Comparison of ENCODE assay signal across 8 mouse cellular contexts in the genomic region with DNA sequence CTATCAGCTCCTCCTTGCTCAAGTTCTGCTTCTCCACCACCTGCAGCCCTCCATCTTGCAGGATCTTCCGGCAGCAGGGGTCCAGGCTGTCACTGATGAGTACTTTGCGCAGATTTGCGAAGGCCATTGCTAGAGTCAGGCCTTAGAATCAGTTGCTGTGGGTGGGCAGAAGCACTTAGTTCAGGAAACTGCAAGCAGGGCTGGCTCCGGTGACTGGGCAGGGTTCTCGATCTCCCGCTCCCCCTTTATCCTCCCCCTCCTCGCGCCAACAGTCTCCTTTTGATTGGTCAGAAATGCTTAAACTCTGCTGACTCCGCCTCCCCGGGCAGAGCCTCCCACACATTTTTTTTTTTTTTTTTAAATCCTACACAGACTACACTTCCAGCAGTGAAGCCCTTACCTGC. TPM values are rescaled to one million over a fixed set of nuclear protein-coding genes. Genes with fewer than 3 reads are reported as not detected.
DNase-seq lines count a peak whose midpoint lies in the region; ATAC-seq and TF ChIP-seq lines count a peak whose summit lies in the region.
"Not testable (repeated sequence)": the region's sequence is repeated elsewhere in the genome, so short reads cannot be mapped to it uniquely, and the experiment has no call there.

A gene (minus strand): TSS at position 285 of the 404 bp plus-strand sequence.

- peak within 1 kb of the TSS; percentile 71 for H3K9ac ChIP-seq in embryonic facial prominence, embryonic 14.5 days (ENCODE audit: low read depth, low read length)
- H3K9ac ChIP-seq in limb, embryonic 12.5 days (replicated peaks) = peak within 1 kb of the TSS; percentile 83
- peak within 1 kb of the TSS; percentile 82 for H3K9ac ChIP-seq in midbrain, embryonic 12.5 days (replicated peaks)

- H3K4me3 ChIP-seq in embryonic facial prominence, embryonic 14.5 days (ENCODE audit: low read depth, low read length) = peak within 1 kb of the TSS; percentile 52
- H3K4me3 ChIP-seq in kidney, adult 2 months (ENCODE audit: insufficient read depth, low read depth, low read length) = peak within 1 kb of the TSS; percentile 47
- H3K4me3 ChIP-seq in limb, embryonic 12.5 days (replicated peaks) = peak within 1 kb of the TSS; percentile 82
- peak within 1 kb of the TSS; percentile 72 for H3K4me3 ChIP-seq in midbrain, embryonic 12.5 days
- H3K4me3 ChIP-seq in spleen, adult 2 months (ENCODE audit: extremely low read depth, insufficient read depth, insufficient read length) = peak within 1 kb of the TSS; percentile 67

- peaks cover 30% of the 10 kb centered on the region for H3K4me1 ChIP-seq in embryonic facial prominence, embryonic 14.5 days (ENCODE audit: control insufficient read depth, insufficient read depth, low read length)
- not testable (repeated sequence) for H3K4me1 ChIP-seq in kidney, adult 2 months (ENCODE audit: control insufficient read depth, insufficient read depth, low read length)
- H3K4me1 ChIP-seq in limb, embryonic 12.5 days (replicated peaks) = peaks cover 39% of the 10 kb centered on the region
- peaks cover 37% of the 10 kb centered on the region for H3K4me1 ChIP-seq in midbrain, embryonic 12.5 days
- peaks cover 31% of the 10 kb centered on the region; the same call in 1 of the 2 replicates for H3K4me1 ChIP-seq in spleen, adult 2 months (ENCODE audit: control insufficient read depth, insufficient read depth, insufficient read length)

- not testable (repeated sequence) for H3K36me3 ChIP-seq in embryonic facial prominence, embryonic 14.5 days (ENCODE audit: control insufficient read depth, insufficient read depth, low read length); kidney, adult 2 months (ENCODE audit: control insufficient read depth, insufficient read depth, low read length); limb, embryonic 12.5 days; midbrain, embryonic 12.5 days; spleen, adult 2 months (ENCODE audit: control insufficient read depth, insufficient read depth, low read length)

- not testable (repeated sequence) for H3K9me3 ChIP-seq in embryonic facial prominence, embryonic 14.5 days (ENCODE audit: control insufficient read depth, low read length); limb, embryonic 12.5 days; midbrain, embryonic 12.5 days

- peak within 1 kb of the TSS; percentile 82 for H3K27ac ChIP-seq in embryonic facial prominence, embryonic 14.5 days (replicated peaks; ENCODE audit: low read depth, low read length)
- not testable (repeated sequence) for H3K27ac ChIP-seq in kidney, adult 2 months (ENCODE audit: insufficient read depth, low read depth, low read length)
- H3K27ac ChIP-seq in limb, embryonic 12.5 days = peak within 1 kb of the TSS; percentile 93
- peak within 1 kb of the TSS; percentile 65 for H3K27ac ChIP-seq in midbrain, embryonic 12.5 days (replicated peaks)
- H3K27ac ChIP-seq in spleen, adult 2 months (ENCODE audit: insufficient read depth, low read length) = peak within 1 kb of the TSS; percentile 18; the same call in 1 of the 2 replicates

- DNase-seq in 416B (ENCODE audit: low read depth) = peak; percentile 97
- peak in 1 of 2 experiments; percentile 38 for DNase-seq in adrenal gland, postnatal 4 days (ENCODE audit: low spot score in 2 of 2)
- DNase-seq in embryonic facial prominence, embryonic 14.5 days (ENCODE audit: low spot score) = peak; percentile 96
- peak; percentile 41 to 48 for DNase-seq in heart, adult 9 months (ENCODE audit: low spot score in 2 of 2)
- DNase-seq in kidney, adult 2 months = peak; percentile 75
- DNase-seq in spleen, adult 2 months (ENCODE audit: low read depth in 1 of 2, low spot score in 2 of 2) = peak; percentile 65 to 82

- not testable (repeated sequence) for TF ChIP-seq POLR2A in kidney, adult 2 months (IDR thresholded peaks at IDR 0.05; ENCODE audit: low read depth, low read length); spleen, adult 2 months (IDR thresholded peaks at IDR 0.05; ENCODE audit: low read depth, low read length)

- ATAC-seq in embryonic facial prominence, embryonic 14.5 days (ENCODE audit: low read depth) = peak; percentile 91
- peak; percentile 84 for ATAC-seq in limb, embryonic 12.5 days (ENCODE audit: insufficient number of reproducible peaks, insufficient read depth, low FRiP score, low TSS enrichment, low read depth)
- ATAC-seq in midbrain, embryonic 12.5 days (ENCODE audit: low FRiP score, low read depth) = peak; percentile 81

- WGBS in embryonic facial prominence, embryonic 14.5 days = 0% methylated on average over 7 of the region's 10 CpGs
- WGBS in kidney, adult 2 months = 2% methylated on average over 10 of the region's 10 CpGs
- 0% methylated on average over 10 of the region's 10 CpGs for WGBS in limb, embryonic 12.5 days
- 0% methylated on average over 10 of the region's 10 CpGs for WGBS in midbrain, embryonic 12.5 days
- 0% methylated on average over 10 of the region's 10 CpGs for WGBS in spleen, adult 2 months

- H3K27me3 ChIP-seq in embryonic facial prominence, embryonic 14.5 days (replicated peaks; ENCODE audit: control insufficient read depth, insufficient read depth, low read length); kidney, adult 2 months (replicated peaks; ENCODE audit: control insufficient read depth, insufficient read depth, low read length); limb, embryonic 12.5 days; midbrain, embryonic 12.5 days; spleen, adult 2 months (ENCODE audit: control insufficient read depth, insufficient read depth, low read length): not testable (repeated sequence)

- not testable (repeated sequence) for TF ChIP-seq CTCF in kidney, adult 2 months (conservative IDR thresholded peaks at IDR 0.05; ENCODE audit: insufficient read depth, insufficient read length, low read depth, low read length); spleen, adult 2 months (IDR thresholded peaks at IDR 0.05; ENCODE audit: extremely low read depth, insufficient read depth, insufficient read length, insufficient replicate concordance)

- peak within 1 kb of the TSS; percentile 78 for H3K4me2 ChIP-seq in embryonic facial prominence, embryonic 14.5 days (ENCODE audit: low read depth, low read length)
- peak within 1 kb of the TSS; percentile 82 for H3K4me2 ChIP-seq in limb, embryonic 12.5 days
- H3K4me2 ChIP-seq in midbrain, embryonic 12.5 days (replicated peaks) = peak within 1 kb of the TSS; percentile 98

RNA-seq across cellular contexts. Expression of the gene that starts here (rescaled TPM):
- 10 to 100 TPM; 52.0 to 79.6 TPM for total RNA-seq in adrenal gland, postnatal 4 days (2021)
- polyA plus RNA-seq in embryonic facial prominence, embryonic 14.5 days (2014; fragmentation: Nextera tagmentation; extraction: Ambion mirVana) = 190 and 218 TPM in 2 replicates
- polyA plus RNA-seq in kidney, adult 2 months (2012; rRNA removed) = 47.1 and 54.5 TPM in 2 replicates
- polyA plus RNA-seq in limb, embryonic 12.5 days (2016; fragmentation: Nextera tagmentation; extraction: Ambion mirVana) = 282 and 290 TPM in 2 replicates
- 257 and 278 TPM in 2 replicates for polyA plus RNA-seq in midbrain, embryonic 12.5 days (2016; fragmentation: Nextera tagmentation; extraction: Ambion mirVana)
- polyA plus RNA-seq in spleen, adult 2 months (2012; rRNA removed) = 53.1 and 70.7 TPM in 2 replicates
